Mouse (Mus musculus) forebrain, embryonic 10.5 days (tissue): ENCODE measurements at regions not wholly inside any gene's neighbourhood (a gene's known extent, or its start where the extent isn't known, plus 50 kb on each side); places are given as distances from the start of the nearest gene placed in this dataset.
A peak's percentile ranks its signal among the peaks of the same experiment; 100 is the strongest.

ENCODE experiments used
- DNase-seq: peaks from one replicate; pipeline ENCODE4 v3.0.0-alpha.2; 2017; ENCODE audit warnings: low spot score; ENCODE audit errors: extremely low spot score
- H3K27ac ChIP-seq: fragments of 300-500 bp; sonication (generic); 2 replicates; pipeline ENCODE4 v1.5.1; 2016; ENCODE audit warnings: mild to moderate bottlenecking
- H3K27me3 ChIP-seq: fragments of 300-500 bp; sonication (generic); 2 replicates; pipeline ENCODE4 v1.6.1; 2016; ENCODE audit warnings: mild to moderate bottlenecking; ENCODE audit not compliant: poor library complexity, severe bottlenecking
- H3K36me3 ChIP-seq: fragments of 300-500 bp; sonication (generic); replicated peaks from 2 replicates; pipeline ENCODE4 v1.6.1; 2016; ENCODE audit warnings: mild to moderate bottlenecking, moderate library complexity
- H3K4me1 ChIP-seq: fragments of 300-500 bp; sonication (generic); 2 replicates; pipeline ENCODE4 v1.6.1; 2016
- H3K4me3 ChIP-seq: fragments of 300-500 bp; sonication (generic); 2 replicates; pipeline ENCODE4 v1.5.1; 2016; ENCODE audit warnings: mild to moderate bottlenecking, moderate library complexity
- H3K9me3 ChIP-seq: fragments of 300-500 bp; sonication (generic); 2 replicates; pipeline ENCODE4 v1.6.1; 2016; ENCODE audit warnings: mild to moderate bottlenecking, moderate library complexity
- WGBS: fragments of 180-500 bp; shearing (Covaris S2); methylation state at CpG from one replicate; pipeline ENCODE4 v1.1.7; 2016; 5-methylcytosine and 5-hydroxymethylcytosine counted together

- Histone ChIP-seq H3K27ac (no peak overlapping the region), H3K9me3 (no peaks in the 10 kb centered on the region), H3K4me1 (peaks cover 9% of the 10 kb centered on the region; the same call in 1 of the 2 replicates), H3K4me3 (no peak overlapping the region), H3K27me3 (no peaks in the 10 kb centered on the region), H3K36me3 (no peaks in the 10 kb centered on the region)
- 61% methylated on average over 2 of the region's 2 CpGs for WGBS
- no peak for DNase-seq
These were observed 164.7 kb downstream of the Grb14 start for GRCm38 (mm10) chr2:64860113-64860512.

DNA sequence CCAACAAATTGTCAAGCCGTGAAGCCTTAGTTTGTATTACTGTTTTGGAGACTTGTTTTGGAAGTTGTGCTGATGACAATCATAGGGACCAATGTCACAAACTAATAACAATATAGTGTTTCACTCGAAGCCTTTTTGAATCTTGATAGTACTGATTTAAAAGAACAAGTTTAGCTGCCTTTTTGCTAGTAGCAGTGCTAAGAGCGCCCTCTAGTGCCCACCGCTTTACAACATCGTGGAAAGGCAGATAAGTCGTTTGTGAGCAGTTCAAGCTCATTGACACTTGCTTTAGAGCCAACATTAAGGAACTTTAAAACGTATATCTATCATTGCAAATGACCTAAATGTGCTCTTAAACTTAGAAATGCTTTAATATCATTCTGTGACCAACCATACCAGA is 170.9 kb downstream of the Grb14 start:
- Histone ChIP-seq H3K4me1 (peaks cover 25% of the 10 kb centered on the region), H3K4me3 (no peak overlapping the region), H3K27ac (no peak overlapping the region), H3K27me3 (no peaks in the 10 kb centered on the region), H3K36me3 (no peaks in the 10 kb centered on the region), H3K9me3 (no peaks in the 10 kb centered on the region)
- DNase-seq = peak; percentile 65
- WGBS = 23% methylated on average over 7 of the region's 7 CpGs

DNA sequence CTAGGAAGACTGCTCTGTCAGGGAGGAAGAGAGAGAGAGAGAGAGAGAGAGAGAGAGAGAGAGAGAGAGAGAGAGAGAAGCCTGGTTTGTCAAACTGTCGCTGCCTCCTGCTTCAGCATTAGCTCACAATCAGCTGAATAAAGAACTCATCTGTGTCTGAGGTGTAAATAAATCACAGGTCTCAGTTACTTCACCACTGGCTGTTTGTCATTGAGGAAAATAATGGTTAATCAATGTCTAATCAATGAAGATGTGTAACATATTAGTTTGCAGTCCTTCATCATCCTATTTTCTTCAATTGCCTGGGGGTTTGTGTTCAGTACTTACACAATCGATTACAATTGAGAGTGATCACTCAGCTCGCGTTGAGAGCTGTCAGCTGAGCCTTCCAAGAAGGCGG is 171.9 kb downstream of the Grb14 start:
- Histone ChIP-seq H3K4me3 (no peak overlapping the region), H3K9me3 (no peaks in the 10 kb centered on the region), H3K27ac (no peak overlapping the region), H3K4me1 (peaks cover 31% of the 10 kb centered on the region), H3K36me3 (no peaks in the 10 kb centered on the region), H3K27me3 (no peaks in the 10 kb centered on the region)
- DNase-seq = no peak
- 72% methylated on average over 5 of the region's 5 CpGs for WGBS

DNA sequence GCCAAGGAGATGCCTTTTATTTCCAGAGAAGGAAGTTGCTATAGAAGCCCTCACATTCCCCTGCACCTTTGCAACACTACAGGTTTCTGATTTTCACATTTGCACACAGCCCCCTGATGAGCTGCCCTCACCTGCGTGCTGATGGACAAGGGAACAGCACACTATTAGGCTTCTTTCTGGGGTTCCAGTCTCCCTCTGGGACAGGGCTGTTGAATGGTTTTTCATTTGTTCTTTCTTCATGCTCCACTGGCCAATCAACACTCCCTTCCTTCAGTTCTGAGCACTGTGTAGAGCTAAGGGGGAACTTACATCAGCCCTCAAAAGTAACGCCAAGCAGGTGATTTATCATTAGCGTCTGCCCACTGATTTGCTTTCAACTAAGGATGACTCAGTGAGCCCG is 173.7 kb downstream of the Grb14 start:
- no peak overlapping the region for H3K4me3 ChIP-seq

GRCm38 (mm10) chr2:64850656-64851055 is 174.1 kb downstream of the Grb14 start:
- no peak overlapping the region for H3K4me3 ChIP-seq
- no peaks in the 10 kb centered on the region for H3K36me3 ChIP-seq
- DNase-seq = no peak
- peaks cover 31% of the 10 kb centered on the region for H3K4me1 ChIP-seq
- H3K9me3 ChIP-seq = no peaks in the 10 kb centered on the region
- 89% methylated on average over 3 of the region's 3 CpGs for WGBS
- no peaks in the 10 kb centered on the region for H3K27me3 ChIP-seq
- H3K27ac ChIP-seq = no peak overlapping the region

More for the DNA sequence above, 173.7 kb downstream of the Grb14 start:
- DNase-seq = no peak
- no peaks in the 10 kb centered on the region for H3K9me3 ChIP-seq
- peaks cover 31% of the 10 kb centered on the region for H3K4me1 ChIP-seq
- WGBS = 44% methylated on average over 4 of the region's 4 CpGs
- no peak overlapping the region for H3K27ac ChIP-seq
- H3K27me3 ChIP-seq = no peaks in the 10 kb centered on the region
- no peaks in the 10 kb centered on the region for H3K36me3 ChIP-seq

DNA sequence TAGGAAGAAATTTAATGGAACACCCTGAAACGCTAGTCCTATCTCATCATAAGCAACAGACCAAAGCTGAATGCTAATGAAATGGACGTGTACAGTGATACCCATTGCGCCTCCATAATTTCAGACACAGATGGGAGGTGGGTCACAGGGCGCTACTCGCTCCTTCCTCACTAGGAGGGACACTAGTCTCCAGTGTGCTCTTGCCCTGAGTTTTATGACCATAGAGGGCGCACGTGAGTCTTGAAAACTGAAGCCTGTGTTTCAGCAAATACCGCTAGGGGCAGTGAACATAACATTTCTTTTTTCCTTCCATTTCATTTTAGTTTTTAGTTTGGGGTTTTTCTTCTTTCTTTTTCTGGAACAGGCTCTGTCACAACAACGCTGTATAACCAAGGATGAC is 200.3 kb downstream of the Grb14 start:
- Histone ChIP-seq H3K9me3 (no peaks in the 10 kb centered on the region), H3K27ac (no peak overlapping the region), H3K27me3 (peaks cover 5% of the 10 kb centered on the region; the same call in 1 of the 2 replicates), H3K36me3 (no peaks in the 10 kb centered on the region), H3K4me1 (peaks cover 17% of the 10 kb centered on the region), H3K4me3 (no peak overlapping the region)
- no peak for DNase-seq
- 71% methylated on average over 9 of the region's 9 CpGs for WGBS

DNA sequence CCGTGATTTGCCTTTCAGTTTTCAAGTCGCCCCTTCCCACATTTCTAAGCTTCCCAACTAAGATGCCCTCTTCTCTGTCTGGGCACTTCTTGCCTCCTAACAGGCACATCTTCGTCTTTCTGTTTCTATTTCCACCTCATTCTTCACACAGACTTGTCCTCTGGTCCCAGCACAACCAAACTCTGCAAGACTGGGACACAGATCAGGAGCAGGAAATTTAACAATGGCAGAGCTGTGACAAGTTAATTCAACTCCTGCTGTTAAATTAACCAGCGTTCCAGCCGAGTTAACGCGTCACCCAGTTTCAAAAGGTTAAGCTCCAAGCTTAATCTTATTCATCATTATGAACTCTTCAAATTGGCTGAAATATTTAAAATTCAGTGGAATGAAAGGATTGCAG is 200.9 kb downstream of the Grb14 start:
- DNase-seq = no peak
- no peak overlapping the region for H3K27ac ChIP-seq
- 27% methylated on average over 7 of the region's 7 CpGs for WGBS
- H3K4me1 ChIP-seq = peaks cover 17% of the 10 kb centered on the region
- no peak overlapping the region for H3K4me3 ChIP-seq
- H3K27me3 ChIP-seq = peaks cover 5% of the 10 kb centered on the region; the same call in 1 of the 2 replicates
- H3K36me3 ChIP-seq = no peaks in the 10 kb centered on the region
- H3K9me3 ChIP-seq = no peaks in the 10 kb centered on the region

DNA sequence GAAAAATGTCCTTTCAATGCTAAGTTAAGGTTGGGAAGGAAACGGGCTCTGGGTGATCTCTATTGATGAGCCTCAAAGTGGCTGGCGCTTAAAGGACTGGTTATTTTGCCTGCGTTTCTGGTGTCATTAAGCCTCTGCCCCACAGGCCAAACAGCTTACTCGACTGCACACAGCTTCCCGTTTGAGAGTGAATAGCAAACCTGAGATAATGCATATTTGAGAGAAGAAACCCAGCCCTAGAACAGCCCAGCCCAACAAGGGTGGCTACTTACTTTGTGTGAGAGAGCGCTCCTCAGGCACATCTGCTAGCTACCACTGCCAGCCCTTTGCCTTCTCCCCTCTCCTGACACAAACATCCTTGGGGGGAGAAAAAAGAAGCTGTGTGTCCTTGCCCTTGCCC is 201.7 kb downstream of the Grb14 start:
- no peaks in the 10 kb centered on the region for H3K9me3 ChIP-seq
- WGBS = 29% methylated on average over 6 of the region's 6 CpGs
- H3K27me3 ChIP-seq = peaks cover 5% of the 10 kb centered on the region; the same call in 1 of the 2 replicates
- no peaks in the 10 kb centered on the region for H3K36me3 ChIP-seq
- no peak overlapping the region for H3K4me3 ChIP-seq
- peaks cover 17% of the 10 kb centered on the region for H3K4me1 ChIP-seq
- DNase-seq = no peak
- H3K27ac ChIP-seq = no peak overlapping the region

DNA sequence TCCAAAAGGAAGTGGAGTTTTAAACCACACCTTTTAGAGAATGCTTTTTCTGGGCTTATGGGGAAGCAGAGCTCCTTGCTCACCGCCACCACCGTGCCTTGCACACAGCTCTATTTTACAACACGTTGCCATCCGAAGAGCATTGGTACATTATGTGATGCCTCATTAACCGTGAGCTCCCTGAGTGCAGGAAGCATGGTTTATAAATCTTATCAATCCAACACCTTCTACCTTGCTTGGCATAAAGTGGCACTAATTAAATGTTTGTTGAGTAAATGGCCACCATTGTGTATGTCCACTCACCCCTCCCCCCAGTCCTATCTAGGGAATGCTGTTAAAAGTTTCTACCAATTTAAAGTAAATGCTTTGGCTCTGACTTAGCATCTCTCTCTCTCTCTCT is 206.6 kb downstream of the Grb14 start:
- 76% methylated on average over 5 of the region's 5 CpGs for WGBS
- no peaks in the 10 kb centered on the region for H3K36me3 ChIP-seq
- H3K27ac ChIP-seq = no peak overlapping the region
- no peak overlapping the region for H3K4me3 ChIP-seq
- DNase-seq = no peak
- H3K4me1 ChIP-seq = peaks cover 6% of the 10 kb centered on the region
- H3K9me3 ChIP-seq = no peaks in the 10 kb centered on the region
- peaks cover 5% of the 10 kb centered on the region; the same call in 1 of the 2 replicates for H3K27me3 ChIP-seq
